Mouse (Mus musculus) CH12.LX (cell line): ENCODE measurements around the gene Btbd19. TPM values are rescaled to one million over a fixed set of nuclear protein-coding genes. Genes with fewer than 3 reads are reported as not detected.
A peak's percentile ranks its signal among the peaks of the same experiment; 100 is the strongest.

Experiments
- DNase-seq: peaks from one replicate; pipeline ENCODE4 v3.0.0-alpha.2; 2013; ENCODE audit errors: extremely low read depth
- H3K27ac ChIP-seq: 2 replicates; pipeline ENCODE4 v1.5.1; 2012; ENCODE audit warnings: low read depth, mild to moderate bottlenecking, control low read depth, moderate library complexity; ENCODE audit not compliant: insufficient read depth
- H3K27me3 ChIP-seq: replicated peaks from 2 replicates; pipeline ENCODE3; 2012; ENCODE audit warnings: inconsistent platforms
- H3K36me3 ChIP-seq, 2 experiments: replicated peaks in 1 of 2; 2 replicates each; pipeline versions ENCODE3 to v1.6.1; 2012; ENCODE audit warnings: inconsistent platforms in 1 of 2, low read length in 1 of 2, mild to moderate bottlenecking in 1 of 2, mixed read lengths in 1 of 2, moderate library complexity in 1 of 2; ENCODE audit not compliant: control insufficient read depth in 1 of 2, insufficient read depth in 1 of 2
- H3K4me1 ChIP-seq, 2 experiments: 2 replicates each; pipeline ENCODE4 v1.6.1; 2012; ENCODE audit warnings: inconsistent platforms in 1 of 2, moderate library complexity in 1 of 2; ENCODE audit not compliant: insufficient read depth in 2 of 2, control insufficient read depth in 1 of 2
- H3K4me2 ChIP-seq: 2 replicates; pipeline ENCODE4 v1.6.1; 2012; ENCODE audit warnings: low read depth, mild to moderate bottlenecking, control low read depth; ENCODE audit not compliant: poor library complexity, insufficient read depth, severe bottlenecking
- H3K4me3 ChIP-seq, 3 experiments: fragments of 150-350 bp in 1 of 3; sonication (generic) in 1 of 3; replicated peaks in 1 of 3; 2 replicates each; pipeline versions ENCODE3 to v1.5.1; 2011 to 2012; ENCODE audit warnings: low read depth in 2 of 3, low read length in 2 of 3, mild to moderate bottlenecking in 2 of 3, moderate library complexity in 2 of 3, control low read depth in 1 of 3, improper control_type of control experiment in 1 of 3, inconsistent platforms in 1 of 3, mixed read lengths in 1 of 3; ENCODE audit not compliant: poor library complexity in 1 of 3
- H3K79me2 ChIP-seq: replicated peaks from 2 replicates; pipeline ENCODE4 v1.6.1; 2012; ENCODE audit warnings: mild to moderate bottlenecking, moderate library complexity; ENCODE audit not compliant: control insufficient read depth, poor library complexity, insufficient read depth, severe bottlenecking; ENCODE audit errors: extremely low read depth
- H3K9ac ChIP-seq: 2 replicates; pipeline ENCODE4 v1.6.1; 2012; ENCODE audit warnings: low read depth, mild to moderate bottlenecking, control low read depth, moderate library complexity; ENCODE audit not compliant: insufficient read depth
- H3K9me3 ChIP-seq: replicated peaks from 2 replicates; pipeline ENCODE3; 2012; ENCODE audit warnings: low read length, inconsistent platforms, mixed read lengths
- BHLHE40 ChIP-seq: IDR thresholded peaks from 2 replicates; pipeline ENCODE4 v1.6.1; 2011; ENCODE audit warnings: mild to moderate bottlenecking, low read depth, low read length, improper control_type of control experiment
- CHD1 ChIP-seq: IDR thresholded peaks from 2 replicates; pipeline ENCODE4 v1.6.1; 2012; ENCODE audit warnings: low read depth, low read length, improper control_type of control experiment, inconsistent platforms
- CHD2 ChIP-seq: IDR thresholded peaks from 2 replicates; pipeline ENCODE4 v1.6.1; 2011; ENCODE audit warnings: low read length, improper control_type of control experiment
- CTCF ChIP-seq, 2 experiments: IDR thresholded peaks in 1 of 2; conservative IDR thresholded peaks in 1 of 2; 2 replicates each; pipeline ENCODE4 v1.5.1; 2011 to 2012; ENCODE audit warnings: low read depth in 2 of 2, low read length in 2 of 2, improper control_type of control experiment in 1 of 2, inconsistent platforms in 1 of 2, mild to moderate bottlenecking in 1 of 2, moderate library complexity in 1 of 2
- E2F4 ChIP-seq: IDR thresholded peaks from 2 replicates; pipeline ENCODE4 v1.6.1; 2011; ENCODE audit warnings: low read depth, low read length, improper control_type of control experiment; ENCODE audit not compliant: insufficient replicate concordance
- ELF1 ChIP-seq: IDR thresholded peaks from 2 replicates; pipeline ENCODE4 v1.6.1; 2014; ENCODE audit warnings: low read depth, mild to moderate bottlenecking, inconsistent platforms, low read length, improper control_type of control experiment
- EP300 ChIP-seq: IDR thresholded peaks from 2 replicates; pipeline ENCODE4 v1.6.1; 2011; ENCODE audit warnings: low read length, improper control_type of control experiment
- ETS1 ChIP-seq: conservative IDR thresholded peaks from 2 replicates; pipeline ENCODE4 v1.6.1; 2012; ENCODE audit warnings: low read depth, mild to moderate bottlenecking, inconsistent platforms, low read length, improper control_type of control experiment, moderate library complexity
- GABPA ChIP-seq: IDR thresholded peaks from 2 replicates; pipeline ENCODE4 v1.6.1; 2012; ENCODE audit warnings: low read depth, low read length, improper control_type of control experiment, inconsistent platforms; ENCODE audit not compliant: insufficient replicate concordance
- HCFC1 ChIP-seq: IDR thresholded peaks from 2 replicates; pipeline ENCODE4 v1.6.1; 2012; ENCODE audit warnings: low read depth, mild to moderate bottlenecking, inconsistent platforms, low read length, improper control_type of control experiment
- IRF4 ChIP-seq: IDR thresholded peaks from 2 replicates; pipeline ENCODE4 v1.6.1; 2014; ENCODE audit warnings: low read depth, mild to moderate bottlenecking, inconsistent platforms, low read length, improper control_type of control experiment
- JUN ChIP-seq: IDR thresholded peaks from 2 replicates; pipeline ENCODE4 v1.6.1; 2011; ENCODE audit warnings: low read depth, mild to moderate bottlenecking, low read length, improper control_type of control experiment, moderate library complexity; ENCODE audit not compliant: insufficient read depth
- JUND ChIP-seq: conservative IDR thresholded peaks from 2 replicates; pipeline ENCODE4 v1.6.1; 2011; ENCODE audit warnings: low read depth, low read length, improper control_type of control experiment
- KAT2A ChIP-seq: IDR thresholded peaks from 2 replicates; pipeline ENCODE4 v1.6.1; 2012; ENCODE audit warnings: low read length, improper control_type of control experiment, inconsistent platforms; ENCODE audit not compliant: insufficient replicate concordance
- MAFK ChIP-seq: IDR thresholded peaks from 2 replicates; pipeline ENCODE4 v1.6.1; 2011; ENCODE audit warnings: low read length, improper control_type of control experiment; ENCODE audit not compliant: insufficient replicate concordance
- MAX ChIP-seq: IDR thresholded peaks from 2 replicates; pipeline ENCODE4 v1.6.1; 2011; ENCODE audit warnings: low read length, improper control_type of control experiment
- MAZ ChIP-seq: IDR thresholded peaks from 2 replicates; pipeline ENCODE4 v1.6.1; 2012; ENCODE audit warnings: low read depth, mild to moderate bottlenecking, inconsistent platforms, low read length, improper control_type of control experiment, moderate library complexity
- MEF2A ChIP-seq: IDR thresholded peaks from 2 replicates; pipeline ENCODE4 v1.6.1; 2014; ENCODE audit warnings: low read depth, mild to moderate bottlenecking, inconsistent platforms, low read length, improper control_type of control experiment, borderline replicate concordance
- MXI1 ChIP-seq: IDR thresholded peaks from 2 replicates; pipeline ENCODE4 v1.6.1; 2011; ENCODE audit warnings: mild to moderate bottlenecking, low read depth, low read length, improper control_type of control experiment
- MYC ChIP-seq: IDR thresholded peaks from 2 replicates; pipeline ENCODE4 v1.6.1; 2011; ENCODE audit warnings: low read depth, mild to moderate bottlenecking, improper control_type of control experiment, low read length
- NELFE ChIP-seq: IDR thresholded peaks from 2 replicates; pipeline ENCODE4 v1.6.1; 2011; ENCODE audit warnings: low read depth, low read length, improper control_type of control experiment
- NRF1 ChIP-seq: IDR thresholded peaks from 2 replicates; pipeline ENCODE4 v1.6.1; 2014; ENCODE audit warnings: low read depth, mild to moderate bottlenecking, inconsistent platforms, low read length, improper control_type of control experiment, moderate library complexity
- PAX5 ChIP-seq: IDR thresholded peaks from 2 replicates; pipeline ENCODE4 v1.6.1; 2012; ENCODE audit warnings: low read length, inconsistent platforms, mixed read lengths
- POLR2A ChIP-seq: IDR thresholded peaks from 2 replicates; pipeline ENCODE4 v1.6.1; 2011; ENCODE audit warnings: low read depth, mild to moderate bottlenecking, improper control_type of control experiment, low read length
- POLR2AphosphoS2 ChIP-seq: IDR thresholded peaks from 2 replicates; pipeline ENCODE4 v1.6.1; 2011; ENCODE audit warnings: low read depth, low read length, improper control_type of control experiment
- RAD21 ChIP-seq: IDR thresholded peaks from 2 replicates; pipeline ENCODE4 v1.6.1; 2011; ENCODE audit warnings: low read depth, mild to moderate bottlenecking, low read length, improper control_type of control experiment, moderate library complexity
- RCOR1 ChIP-seq: conservative IDR thresholded peaks from 2 replicates; pipeline ENCODE4 v1.6.1; 2012; ENCODE audit warnings: low read depth, mild to moderate bottlenecking, inconsistent platforms, low read length, improper control_type of control experiment
- SIN3A ChIP-seq: IDR thresholded peaks from 2 replicates; pipeline ENCODE4 v1.6.1; 2012; ENCODE audit warnings: low read length, improper control_type of control experiment, inconsistent platforms
- SMC3 ChIP-seq: IDR thresholded peaks from 2 replicates; pipeline ENCODE4 v1.6.1; 2011; ENCODE audit warnings: low read depth, low read length, improper control_type of control experiment
- TBP ChIP-seq: conservative IDR thresholded peaks from 2 replicates; pipeline ENCODE4 v1.6.1; 2011; ENCODE audit warnings: low read depth, low read length, improper control_type of control experiment
- TCF12 ChIP-seq: IDR thresholded peaks from 2 replicates; pipeline ENCODE4 v1.6.1; 2014; ENCODE audit warnings: low read depth, mild to moderate bottlenecking, inconsistent platforms, low read length, improper control_type of control experiment
- UBTF ChIP-seq: IDR thresholded peaks from 2 replicates; pipeline ENCODE4 v1.6.1; 2012; ENCODE audit warnings: low read depth, mild to moderate bottlenecking, inconsistent platforms, low read length, improper control_type of control experiment, moderate library complexity
- USF1 ChIP-seq: IDR thresholded peaks from 2 replicates; pipeline ENCODE4 v1.6.1; 2014; ENCODE audit warnings: low read depth, mild to moderate bottlenecking, inconsistent platforms, low read length, improper control_type of control experiment
- USF2 ChIP-seq: conservative IDR thresholded peaks from 2 replicates; pipeline ENCODE4 v1.6.1; 2011; ENCODE audit warnings: low read depth, low read length, improper control_type of control experiment
- ZC3H11A ChIP-seq: IDR thresholded peaks from 2 replicates; pipeline ENCODE4 v1.6.1; 2012; ENCODE audit warnings: low read depth, mild to moderate bottlenecking, inconsistent platforms, low read length, improper control_type of control experiment
- ZKSCAN1 ChIP-seq: IDR thresholded peaks from 2 replicates; pipeline ENCODE4 v1.6.1; 2012; ENCODE audit warnings: low read depth, inconsistent platforms, low read length, improper control_type of control experiment, borderline replicate concordance
- ZMIZ1 ChIP-seq: IDR thresholded peaks from 2 replicates; pipeline ENCODE4 v1.6.1; 2012; ENCODE audit warnings: low read depth, mild to moderate bottlenecking, inconsistent platforms, low read length, improper control_type of control experiment
- ZNF384 ChIP-seq: IDR thresholded peaks from 2 replicates; pipeline ENCODE4 v1.6.1; 2012; ENCODE audit warnings: low read depth, low read length, improper control_type of control experiment, inconsistent platforms
- dilution Hi-C: fragments of 300-500 bp; cut with MboI; formaldehyde crosslinking; loops from 2 replicates; pipeline ENCODE4 v1.14.3; 2020; ENCODE audit warnings: low sequenced_read_pairs; ENCODE audit not compliant: extremely low pct_unique_long_range_greater_than_20kb, extremely low pct_ligation_motif_present
- in situ Hi-C: fragments of 300-500 bp; cut with MboI; formaldehyde crosslinking; loops from 3 replicates; pipeline ENCODE4 v1.14.3; 2019; ENCODE audit warnings: low sequenced_read_pairs, low pct_ligation_motif_present, low pct_unique_long_range_greater_than_20kb, mixed read lengths
- polyA plus RNA-seq: library from polyadenylated mRNA; unstranded; fragments of >175 nt; gene quantifications from 2 replicates; pipeline ENCODE4 v1.2.1, GENCODE M21; 2012; ENCODE audit warnings: low read depth; ENCODE audit not compliant: insufficient read length
- total RNA-seq, 2 experiments: library from RNA; depleted of rRNA; stranded (reverse); fragments of 300-350 nt in 1 of 2; fragments of >200 nt in 1 of 2; gene quantifications; 2 replicates each; pipeline ENCODE4 v1.2.3; 2012 to 2014

Btbd19 gene
- total and polyA plus RNA-seq, 3 experiments, result 31.5 to 51.1 (median 36.3) TPM

GRCm38 (mm10) chr4:117125910-117126674 is 567 bp upstream of the Btbd19 start:
- peaks cover 29 to 36% of the 10 kb centered on the region in 2 experiments for H3K36me3 ChIP-seq
- H3K4me1 ChIP-seq, result peaks cover 18 to 75% of the 10 kb centered on the region in 2 experiments
- peak overlapping the region; percentile 64 for H3K4me2 ChIP-seq
- dilution Hi-C loops, result no loop called here
- no peaks in the 10 kb centered on the region for H3K9me3 ChIP-seq
- H3K27ac ChIP-seq, result peak overlapping the region; percentile 94
- TF ChIP-seq RCOR1, result no peak
- TF ChIP-seq GABPA, result no peak
- TF ChIP-seq SIN3A, result peak; percentile 48
- 0 out of 2 replicates have a peak, but pooled peaks have one; percentile 38 for TF ChIP-seq UBTF
- no peak for TF ChIP-seq USF1
- no peak for TF ChIP-seq RAD21
- no peak for TF ChIP-seq KAT2A
- TF ChIP-seq ZMIZ1, result no peak
- TF ChIP-seq PAX5, result no peak
- TF ChIP-seq E2F4, result no peak
- no peak for TF ChIP-seq ZNF384
- 0 out of 2 replicates have a peak, but pooled peaks have one; percentile 12 for TF ChIP-seq NELFE
- no peak for TF ChIP-seq ZKSCAN1
- TF ChIP-seq CHD2, result no peak
- TF ChIP-seq NRF1, result 0 out of 2 replicates have a peak, but pooled peaks have one; percentile 30
- no peak for TF ChIP-seq JUN
- TF ChIP-seq ELF1, result peak; percentile 77
- TF ChIP-seq TCF12, result peak; percentile 41; the same call in 1 of the 2 replicates
- TF ChIP-seq IRF4, result no peak; the same call in 1 of the 2 replicates
- TF ChIP-seq JUND, result no peak
- TF ChIP-seq HCFC1, result peak; percentile 40; the same call in 1 of the 2 replicates
- peak; percentile 70 for TF ChIP-seq ETS1
- no peak for TF ChIP-seq POLR2AphosphoS2
- TF ChIP-seq MAZ, result peak; percentile 51; the same call in 1 of the 2 replicates
- TF ChIP-seq MEF2A, result peak; percentile 51; the same call in 1 of the 2 replicates
- TF ChIP-seq EP300, result no peak; the same call in none of the 2 replicates
- TF ChIP-seq CHD1, result peak; percentile 86; the same call in 1 of the 2 replicates
- TF ChIP-seq MYC, result 0 out of 2 replicates have a peak, but pooled peaks have one; percentile 63
- TF ChIP-seq ZC3H11A, result no peak
- TF ChIP-seq CTCF (conservative IDR thresholded peaks at IDR 0.05 in 1 of 2, IDR thresholded peaks at IDR 0.05 in 1 of 2; ENCODE audit: low read depth in 2 of 2, low read length in 2 of 2), result no peak
- no peak for TF ChIP-seq SMC3
- no peak; the same call in 1 of the 2 replicates for TF ChIP-seq TBP
- peak; percentile 51; the same call in 1 of the 2 replicates for TF ChIP-seq MXI1
- TF ChIP-seq USF2, result no peak
- peak; percentile 62 for TF ChIP-seq POLR2A
- TF ChIP-seq MAFK, result peak; percentile 41; the same call in 1 of the 2 replicates
- TF ChIP-seq BHLHE40, result peak; percentile 92
- peak; percentile 60; the same call in 1 of the 2 replicates for TF ChIP-seq MAX
- DNase-seq, result peak; percentile 90
- H3K79me2 ChIP-seq, result no peaks in the 10 kb centered on the region; the same call in 1 of the 2 replicates
- no peaks in the 10 kb centered on the region for H3K27me3 ChIP-seq
- peak overlapping the region in 2 of 3 experiments; percentile 18 to 33 for H3K4me3 ChIP-seq
- H3K9ac ChIP-seq, result peak overlapping the region; percentile 54
- in situ Hi-C loops, result no loop called here
